Mouse (Mus musculus) stomach, embryonic 14.5 days (tissue): Measurements from ENCODE around the gene Tm6sf2. TPM values are rescaled to one million over a fixed set of nuclear protein-coding genes. Genes with fewer than 3 reads are reported as not detected.
"Not testable (repeated sequence)": the region's sequence is repeated elsewhere in the genome, so short reads cannot be mapped to it uniquely, and the experiment has no call there.

Experiments
- ATAC-seq: fragments of 200-750 bp; cut with Nextera tagmentation; 2 replicates; pipeline ENCODE4 v1.8.0; 2017; ENCODE audit warnings: low read depth, moderate TSS enrichment; ENCODE audit not compliant: insufficient number of reproducible peaks, insufficient read depth, low FRiP score
- H3K27ac ChIP-seq: fragments of 300-500 bp; sonication (generic); 2 replicates; pipeline ENCODE4 v1.5.1; 2014; ENCODE audit warnings: mild to moderate bottlenecking, low read length, moderate library complexity, mixed read lengths
- H3K27me3 ChIP-seq: fragments of 300-500 bp; sonication (generic); 2 replicates; pipeline ENCODE4 v1.6.1; 2014; ENCODE audit warnings: low read length, control low read depth, mixed read lengths; ENCODE audit not compliant: control insufficient read depth, insufficient read depth
- H3K36me3 ChIP-seq: fragments of 300-500 bp; sonication (generic); 2 replicates; pipeline ENCODE4 v1.6.1; 2014; ENCODE audit warnings: mild to moderate bottlenecking, control low read depth, low read length, moderate library complexity, mixed read lengths; ENCODE audit not compliant: control insufficient read depth, insufficient read depth
- H3K4me1 ChIP-seq: fragments of 300-500 bp; sonication (generic); 2 replicates; pipeline ENCODE4 v1.6.1; 2014; ENCODE audit warnings: low read length, control low read depth, mixed read lengths; ENCODE audit not compliant: control insufficient read depth, insufficient read depth
- H3K4me2 ChIP-seq: fragments of 300-500 bp; sonication (generic); replicated peaks from 2 replicates; pipeline ENCODE4 v1.6.1; 2014; ENCODE audit warnings: low read depth, low read length, control low read depth
- H3K4me3 ChIP-seq: fragments of 300-500 bp; sonication (generic); 2 replicates; pipeline ENCODE4 v1.5.1; 2014; ENCODE audit warnings: low read depth, low read length, control low read depth
- H3K9ac ChIP-seq: fragments of 300-500 bp; sonication (generic); replicated peaks from 2 replicates; pipeline ENCODE4 v1.6.1; 2014; ENCODE audit warnings: low read depth, mild to moderate bottlenecking, control low read depth, low read length, moderate library complexity, mixed read lengths
- H3K9me3 ChIP-seq: fragments of 300-500 bp; sonication (generic); 2 replicates; pipeline ENCODE4 v1.6.1; 2016; ENCODE audit warnings: low read depth, low read length, control low read depth; ENCODE audit not compliant: control insufficient read depth
- WGBS: fragments of 180-500 bp; shearing (Covaris S2); extraction: QIAGEN DNeasy Blood & Tissue Kit; methylation state at CpG from one replicate; pipeline ENCODE4 v1.1.7; 2014; 5-methylcytosine and 5-hydroxymethylcytosine counted together
- polyA plus RNA-seq: library from polyadenylated mRNA; unstranded; fragments of >200 nt; fragmentation: Nextera tagmentation; extraction: Ambion mirVana; gene quantifications from 2 replicates; pipeline ENCODE4 v1.2.1, GENCODE M21; 2014

Tm6sf2 gene
- polyA plus RNA-seq, 1 experiment from 2014 or later = 2.0 TPM

GRCm38 (mm10) chr8:70049662-70050061, 23.1 kb upstream of the Tm6sf2 start:
- no peak overlapping the region for H3K9ac ChIP-seq
- no peak overlapping the region for H3K4me2 ChIP-seq
- H3K9me3 ChIP-seq = no peaks in the 10 kb centered on the region
- no peak overlapping the region for H3K4me3 ChIP-seq
- no peak for ATAC-seq
- peaks cover 40% of the 10 kb centered on the region for H3K36me3 ChIP-seq
- no peaks in the 10 kb centered on the region for H3K27me3 ChIP-seq
- no peaks in the 10 kb centered on the region for H3K4me1 ChIP-seq
- no peak overlapping the region for H3K27ac ChIP-seq

- H3K27ac ChIP-seq, H3K9me3 ChIP-seq, H3K4me2 ChIP-seq, H3K27me3 ChIP-seq, H3K4me1 ChIP-seq, H3K4me3 ChIP-seq, H3K9ac ChIP-seq, ATAC-seq: not testable (repeated sequence)
- 97% methylated on average over 5 of the region's 5 CpGs for WGBS
- peaks cover 47% of the 10 kb centered on the region for H3K36me3 ChIP-seq
These were observed 22.3 kb upstream of the Tm6sf2 start for GRCm38 (mm10) chr8:70050434-70050833.

- no peak overlapping the region for H3K4me2 ChIP-seq
- H3K27me3 ChIP-seq = no peaks in the 10 kb centered on the region
- no peaks in the 10 kb centered on the region for H3K9me3 ChIP-seq
- H3K27ac ChIP-seq = no peak overlapping the region
- H3K9ac ChIP-seq = no peak overlapping the region
- H3K4me3 ChIP-seq = no peak overlapping the region
- peaks cover 70% of the 10 kb centered on the region for H3K36me3 ChIP-seq
- ATAC-seq = no peak
- WGBS = 71% methylated on average over 1 of the region's 1 CpGs
- H3K4me1 ChIP-seq = no peaks in the 10 kb centered on the region
These were observed 15.0 kb upstream of the Tm6sf2 start for GRCm38 (mm10) chr8:70057721-70058120.

GRCm38 (mm10) chr8:70071836-70072440, 786 bp upstream of the Tm6sf2 start:
- no peaks in the 10 kb centered on the region for H3K9me3 ChIP-seq
- peaks cover 30% of the 10 kb centered on the region for H3K36me3 ChIP-seq
- no peaks in the 10 kb centered on the region for H3K27me3 ChIP-seq
- no peak overlapping the region; the same call in 1 of the 2 replicates for H3K27ac ChIP-seq
- 0 out of 2 replicates have a peak, but pooled peaks cover 4% of the 10 kb centered on the region for H3K4me1 ChIP-seq
- no peak overlapping the region for H3K4me3 ChIP-seq
- H3K4me2 ChIP-seq = peak overlapping the region; percentile 50; the same call in 1 of the 2 replicates
- WGBS = 74% methylated on average over 2 of the region's 2 CpGs
- no peak overlapping the region for H3K9ac ChIP-seq
- ATAC-seq = peak; percentile 51; the same call in 1 of the 2 replicates

- Histone ChIP-seq H3K4me3 (peak overlapping the region; percentile 16; the same call in 1 of the 2 replicates), H3K9me3 (no peaks in the 10 kb centered on the region), H3K27me3 (no peaks in the 10 kb centered on the region), H3K4me2 (peak overlapping the region; percentile 50), H3K4me1 (0 out of 2 replicates have a peak, but pooled peaks cover 4% of the 10 kb centered on the region), H3K36me3 (peaks cover 24% of the 10 kb centered on the region), H3K27ac (no peak overlapping the region), H3K9ac (no peak overlapping the region)
- WGBS = 55% methylated on average over 8 of the region's 8 CpGs
- ATAC-seq = no peak
These were observed 396 bp downstream of the Tm6sf2 start for GRCm38 (mm10) chr8:70073120-70073519.

- Histone ChIP-seq H3K36me3 (peaks cover 19% of the 10 kb centered on the region), H3K4me1 (0 out of 2 replicates have a peak, but pooled peaks cover 4% of the 10 kb centered on the region), H3K27ac (no peak overlapping the region), H3K4me3 (no peak overlapping the region), H3K4me2 (no peak overlapping the region), H3K9ac (no peak overlapping the region), H3K27me3 (no peaks in the 10 kb centered on the region), H3K9me3 (no peaks in the 10 kb centered on the region)
- 58% methylated on average over 1 of the region's 1 CpGs for WGBS
- no peak for ATAC-seq
These were observed 958 bp downstream of the Tm6sf2 start for GRCm38 (mm10) chr8:70073682-70074081.

GRCm38 (mm10) chr8:70081976-70082375, 9.3 kb downstream of the Tm6sf2 start:
- Histone ChIP-seq H3K4me3 (no peak overlapping the region), H3K9ac (no peak overlapping the region), H3K4me1 (peaks cover 11% of the 10 kb centered on the region; the same call in 1 of the 2 replicates), H3K36me3 (no peaks in the 10 kb centered on the region), H3K27me3 (peaks cover 47% of the 10 kb centered on the region), H3K9me3 (no peaks in the 10 kb centered on the region), H3K27ac (no peak overlapping the region), H3K4me2 (no peak overlapping the region)
- ATAC-seq = no peak
- WGBS = 100% methylated on average over 2 of the region's 2 CpGs

- Histone ChIP-seq H3K27ac (no peak within 1 kb of the TSS), H3K4me2 (peak within 1 kb of the TSS; percentile 57), H3K9me3 (no peaks in the 10 kb centered on the region), H3K36me3 (no peaks in the 10 kb centered on the region), H3K27me3 (peaks cover 59% of the 10 kb centered on the region), H3K4me3 (peak within 1 kb of the TSS; percentile 30), H3K9ac (no peak within 1 kb of the TSS), H3K4me1 (peaks cover 14% of the 10 kb centered on the region; the same call in 1 of the 2 replicates)
- ATAC-seq = no peak
- under 1% methylated on average over 26 of the region's 26 CpGs for WGBS
These were observed 10.6 kb downstream of the Tm6sf2 start, which contains the start of gene Hapln4 for GRCm38 (mm10) chr8:70083285-70083684. TSS of gene Hapln4 (plus strand) at chr8:70083457.
